Mouse (Mus musculus): Measurements from ENCODE around the gene Sugp2. TPM values are rescaled to one million over a fixed set of nuclear protein-coding genes. Genes with fewer than 3 reads are reported as not detected.

Gene Sugp2
- total RNA-seq, 2 experiments from 2014 or later, result 43.1 to 45.0 TPM

Other genes with a start within 250 kb of the Sugp2 start
- 10 to 100 TPM; 25.4 to 26.2 TPM for gene Gatad2a, start 237.8 kb upstream of the Sugp2 start, total RNA-seq (2021)
- 10 to 100 TPM; 24.5 to 25.1 TPM for gene Mau2, start 191.5 kb upstream of the Sugp2 start, total RNA-seq (2021)
- 10 to 100 TPM; 13.1 to 15.5 TPM for gene Sugp1, start 191.4 kb upstream of the Sugp2 start, total RNA-seq (2021)
- 1 to 10 TPM in 1 of 2 experiments, not detected in 1; 1.7 TPM for gene Tm6sf2, start 161.3 kb upstream of the Sugp2 start, total RNA-seq (2021)
- gene Hapln4, start 150.8 kb upstream of the Sugp2 start, total RNA-seq (2021), result under 1 TPM in 1 of 2 experiments, not detected in 1; 0.08 TPM
- gene Ncan, start 113.4 kb upstream of the Sugp2 start, total RNA-seq (2021), result under 1 TPM in 1 of 2 experiments, not detected in 1; 0.05 TPM
- gene Nr2c2ap, start 102.9 kb upstream of the Sugp2 start, total RNA-seq (2021), result 1 to 10 TPM; 3.9 to 4.3 TPM
- gene Rfxank, start 95.1 kb upstream of the Sugp2 start, total RNA-seq (2021), result 1 to 10 TPM; 7.3 to 7.7 TPM
- gene Borcs8, start 94.7 kb upstream of the Sugp2 start, total RNA-seq (2021), result 10 to 100 TPM; 14.6 to 16.6 TPM
- gene Mef2b, start 94.5 kb upstream of the Sugp2 start, total RNA-seq (2021), result under 1 TPM; 0.21 to 0.23 TPM
- gene Tmem161a, start 61.9 kb upstream of the Sugp2 start, total RNA-seq (2021), result 10 to 100 TPM; 68.1 to 72.3 TPM
- gene Slc25a42, start 21.9 kb upstream of the Sugp2 start, total RNA-seq (2021), result 10 to 100 TPM; 30.0 to 39.2 TPM
- gene Armc6, start 240 bp downstream of the Sugp2 start, total RNA-seq (2021), result 1 to 10 TPM; 7.6 to 8.2 TPM
- gene Homer3, start 48.6 kb downstream of the Sugp2 start, total RNA-seq (2021), result 1 to 10 TPM; 3.0 to 4.7 TPM
- gene Ddx49, start 68.3 kb downstream of the Sugp2 start, total RNA-seq (2021), result 10 to 100 TPM; 26.9 to 30.7 TPM
- 100 to 1,000 TPM; 113 to 119 TPM for gene Cope, start 68.3 kb downstream of the Sugp2 start, total RNA-seq (2021)
- 10 to 100 TPM; 13.8 to 15.8 TPM for gene Cers1, start 81.5 kb downstream of the Sugp2 start, total RNA-seq (2021)
- 1 to 10 TPM in 1 of 2 experiments, under 1 TPM in 1; 0.72 to 2.5 TPM for gene Gdf1, start 95.6 kb downstream of the Sugp2 start, total RNA-seq (2021)
- gene Upf1, start 119.1 kb downstream of the Sugp2 start, total RNA-seq (2021), result 10 to 100 TPM; 28.9 to 29.5 TPM
- gene Comp, start 139.3 kb downstream of the Sugp2 start, total RNA-seq (2021), result 10 to 100 TPM in 1 of 2 experiments, 1 to 10 TPM in 1; 5.9 to 14.7 TPM
- 1 to 10 TPM; 6.1 to 6.4 TPM for gene Crtc1, start 205.4 kb downstream of the Sugp2 start, total RNA-seq (2021)
- gene Klhl26, start 242.7 kb downstream of the Sugp2 start, total RNA-seq (2021), result 1 to 10 TPM; 4.9 to 6.1 TPM

Data from gastrocnemius, postnatal 25 days (tissue).